Mouse (Mus musculus): ENCODE data around the gene Pten.

Gene Pten

DNA sequence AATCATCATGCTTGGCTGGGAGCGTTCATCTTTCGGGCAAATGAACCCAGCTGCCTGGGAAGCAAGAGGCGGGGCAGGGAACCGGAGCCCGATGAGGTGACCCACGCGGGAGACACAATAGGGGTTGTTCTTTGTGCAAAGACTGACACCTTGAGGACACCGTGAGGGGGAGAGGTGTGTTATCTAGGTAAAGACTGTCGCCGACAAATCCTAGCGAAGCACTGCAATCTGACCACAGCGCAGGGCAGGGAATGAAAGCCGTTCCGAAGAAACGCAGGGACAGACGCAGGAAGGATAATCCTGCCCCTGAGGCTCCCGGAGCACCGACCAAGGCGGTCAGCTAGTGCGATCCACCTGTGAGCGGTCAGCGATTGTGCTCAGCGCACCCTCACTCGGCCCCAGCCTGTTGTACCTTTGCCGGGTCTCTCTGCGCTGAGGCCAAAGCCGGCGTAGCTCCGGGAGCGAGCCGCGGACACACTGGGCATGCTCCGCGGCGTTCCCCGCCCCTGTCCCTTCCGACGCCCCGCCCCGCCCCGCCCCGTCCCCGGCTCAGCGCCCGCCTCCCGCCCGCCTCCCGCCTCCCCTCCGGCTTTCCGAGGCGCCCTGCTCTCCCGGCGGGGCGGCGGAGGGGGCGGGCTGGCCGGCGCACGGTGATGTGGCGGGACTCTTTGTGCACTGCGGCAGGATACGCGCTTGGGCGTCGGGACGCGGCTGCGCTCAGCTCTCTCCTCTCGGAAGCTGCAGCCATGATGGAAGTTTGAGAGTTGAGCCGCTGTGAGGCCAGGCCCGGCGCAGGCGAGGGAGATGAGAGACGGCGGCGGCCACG, at the start of gene Pten:
Pten (plus strand) TSS at position 598 of the 826 bp plus-strand sequence.
- peak; percentile 96 for DNase-seq (ENCODE audit: low read depth, low spot score)

DNA sequence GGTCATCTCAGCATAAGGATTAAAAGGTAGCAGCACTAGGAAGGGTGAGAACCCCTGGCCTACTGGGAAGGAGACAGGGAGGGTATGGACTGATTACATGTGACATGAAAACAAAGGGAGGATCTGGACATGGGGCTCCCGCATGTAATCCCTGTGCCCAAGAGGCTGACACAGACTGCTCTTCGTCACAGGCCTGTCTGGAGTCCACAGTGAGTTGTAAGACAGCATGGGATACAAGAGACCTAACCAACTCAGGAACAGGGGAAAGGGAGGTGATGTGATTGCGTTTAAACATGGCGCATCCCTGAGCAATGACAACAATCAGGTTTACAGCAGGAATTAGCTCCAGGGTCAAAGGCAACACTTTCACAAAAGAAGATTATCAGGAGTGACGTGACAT, 48.3 kb upstream of the Pten start:
- DNase-seq (ENCODE audit: low read depth, low spot score): no peak

DNA sequence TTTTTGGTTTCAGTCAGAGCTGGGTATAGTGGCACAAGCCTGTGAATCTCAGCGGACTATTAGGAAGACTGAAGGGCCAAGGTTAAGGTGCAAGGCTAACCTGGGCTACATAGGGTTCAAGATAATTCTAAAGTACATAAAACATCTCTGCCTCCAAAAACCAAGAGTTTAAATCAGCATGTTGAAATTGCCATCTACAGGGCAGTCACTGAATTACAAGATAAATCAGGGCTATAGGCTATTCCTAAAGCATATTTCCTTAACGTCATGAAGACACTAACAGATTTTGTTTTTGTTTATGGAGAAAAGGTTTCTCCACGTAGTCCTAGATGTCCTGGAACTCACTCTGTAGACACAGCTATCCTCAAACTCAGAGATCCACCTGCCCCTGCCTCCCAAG, 47.0 kb upstream of the Pten start:
- DNase-seq (ENCODE audit: low read depth, low spot score): peak; percentile 67

DNA sequence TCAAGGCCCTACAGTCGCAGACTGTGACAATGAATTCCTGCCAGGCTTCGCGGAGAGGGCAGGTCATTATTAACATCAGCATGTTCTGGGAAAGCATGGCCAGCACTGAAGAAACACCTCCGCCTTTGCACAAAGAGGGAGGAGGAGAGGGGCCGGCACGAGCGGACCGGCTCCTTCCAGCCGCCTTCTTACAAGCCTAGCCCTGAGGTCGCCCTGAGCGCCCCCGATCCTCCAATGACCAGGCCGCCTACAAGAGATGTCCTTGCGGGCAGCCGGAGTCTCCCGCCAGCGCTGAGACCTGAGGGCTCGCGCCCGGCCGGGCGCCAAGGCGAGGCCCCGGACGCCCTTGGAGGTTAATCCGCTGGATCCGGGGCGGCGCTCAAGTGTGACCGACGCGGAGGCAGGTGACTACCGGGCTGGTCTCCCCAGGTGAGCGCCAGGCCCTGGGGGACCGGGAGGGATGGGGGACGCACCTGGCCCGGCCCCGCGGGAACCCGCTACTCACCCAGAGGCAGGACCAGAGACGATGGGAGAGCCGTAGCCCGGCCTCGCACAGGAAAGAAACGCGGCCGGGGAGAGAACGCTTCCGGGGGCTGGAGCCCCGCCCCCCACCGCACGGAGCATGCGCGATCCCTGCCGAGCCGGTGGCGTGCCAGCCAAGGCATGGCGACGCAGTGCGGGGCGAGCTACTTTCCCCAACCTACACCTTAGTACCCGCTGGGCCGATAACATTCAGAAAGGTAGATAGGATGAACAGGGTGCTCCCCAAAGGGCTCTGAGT, 45.3 kb upstream of the Pten start:
- DNase-seq (ENCODE audit: low read depth, low spot score): peak; percentile 91

DNA sequence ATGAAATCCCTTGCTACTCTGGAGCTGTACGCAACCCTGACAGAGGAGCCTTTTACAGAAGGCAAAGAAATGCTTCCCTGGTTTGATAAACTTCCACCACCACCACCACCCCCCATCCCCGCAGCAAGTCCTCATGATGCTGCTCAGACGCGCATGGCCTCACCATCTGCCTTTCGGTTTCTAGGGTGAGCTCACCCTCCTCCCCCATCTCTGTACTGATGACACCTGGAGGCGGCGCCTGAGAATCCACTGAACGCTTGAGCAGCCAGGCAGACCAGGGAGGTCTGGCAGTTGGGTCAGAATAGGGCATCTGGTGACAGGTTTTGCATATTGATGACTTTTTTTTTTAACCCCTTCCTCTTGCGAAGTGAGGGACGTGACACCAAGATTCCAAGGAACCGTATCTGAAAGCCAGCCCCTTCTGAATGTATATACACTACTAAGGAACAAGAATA, 44.7 kb upstream of the Pten start:
- DNase-seq (ENCODE audit: low read depth, low spot score): peak; percentile 92

DNA sequence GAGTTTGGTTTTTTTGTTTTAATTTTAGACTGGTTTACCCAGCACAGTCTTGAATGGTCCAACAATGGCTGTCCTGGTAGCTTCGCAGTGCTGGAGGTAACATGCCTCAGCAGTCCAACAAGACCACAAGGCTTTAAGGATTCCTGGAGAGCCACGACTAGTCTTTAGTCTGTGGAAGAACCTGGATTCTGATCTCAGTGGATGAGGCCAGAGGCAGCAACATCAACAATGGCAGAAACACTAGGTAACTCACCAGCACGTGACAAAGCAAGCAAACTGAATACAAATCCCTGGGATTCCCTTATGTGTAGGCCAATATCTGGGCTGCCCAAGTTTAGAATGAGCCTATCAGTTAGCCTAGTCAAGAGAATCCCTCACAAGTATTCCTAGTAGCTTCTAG, 43.8 kb upstream of the Pten start:
- DNase-seq (ENCODE audit: low read depth, low spot score): no peak

DNA sequence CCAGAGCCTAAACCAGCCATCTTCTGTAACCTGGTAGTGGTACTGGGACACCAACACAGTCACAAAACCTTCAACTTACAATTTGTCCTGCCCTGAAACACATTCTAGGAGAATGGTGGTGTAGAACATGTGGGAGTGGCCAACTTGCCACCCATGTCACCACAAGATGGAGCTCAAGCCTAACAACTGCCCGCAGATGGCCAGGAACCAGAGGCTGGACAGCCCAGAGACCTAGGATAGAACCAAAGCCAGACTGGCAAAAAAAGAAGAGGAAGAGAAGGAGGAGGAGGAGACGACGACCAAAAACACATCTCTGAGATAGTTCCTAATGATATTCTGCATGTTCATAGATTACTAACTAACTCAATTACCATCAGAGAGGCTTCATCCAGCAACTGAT, 42.1 kb upstream of the Pten start:
- peak; percentile 65 for DNase-seq (ENCODE audit: low read depth, low spot score)

DNA sequence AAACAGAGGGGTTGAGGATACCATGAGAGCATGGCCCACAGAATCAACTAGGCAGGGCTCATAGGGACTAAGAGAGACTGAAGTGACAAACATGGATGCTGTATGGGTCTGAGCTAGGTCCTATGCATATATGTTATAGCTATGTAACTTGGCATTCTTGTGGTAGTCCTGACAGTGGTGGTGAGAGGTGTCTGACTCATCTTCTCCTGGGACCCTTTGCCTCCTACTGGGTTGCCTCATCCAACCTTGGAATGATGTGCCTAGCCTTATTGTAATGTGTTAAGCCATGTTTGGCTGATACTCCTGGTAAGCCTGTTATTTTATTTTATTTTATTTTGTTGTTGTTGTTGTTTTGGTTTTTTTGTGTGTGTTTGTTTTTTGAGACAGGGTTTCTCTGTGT, 41.6 kb upstream of the Pten start:
- DNase-seq (ENCODE audit: low read depth, low spot score): no peak

DNA sequence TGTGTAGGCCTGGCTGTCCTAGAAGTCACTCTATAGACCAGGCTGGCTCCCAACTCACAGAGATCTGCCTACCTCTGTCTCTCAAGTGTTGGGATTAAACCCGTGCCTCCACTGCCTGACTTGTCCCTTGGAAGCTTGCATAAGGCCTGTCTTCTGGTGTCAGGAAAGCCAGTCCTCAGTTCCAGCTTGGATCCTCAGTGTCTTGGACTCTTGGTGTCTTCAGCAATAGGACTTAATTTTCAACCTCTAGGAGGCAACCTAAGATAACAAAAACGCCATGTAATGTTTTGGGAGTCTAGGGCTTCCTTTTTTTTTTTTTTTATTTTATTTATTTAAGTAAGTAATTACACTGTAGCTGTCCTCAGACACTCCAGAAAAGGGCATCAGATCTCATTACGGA, 39.7 kb upstream of the Pten start:
- no peak for DNase-seq (ENCODE audit: low read depth, low spot score)

DNA sequence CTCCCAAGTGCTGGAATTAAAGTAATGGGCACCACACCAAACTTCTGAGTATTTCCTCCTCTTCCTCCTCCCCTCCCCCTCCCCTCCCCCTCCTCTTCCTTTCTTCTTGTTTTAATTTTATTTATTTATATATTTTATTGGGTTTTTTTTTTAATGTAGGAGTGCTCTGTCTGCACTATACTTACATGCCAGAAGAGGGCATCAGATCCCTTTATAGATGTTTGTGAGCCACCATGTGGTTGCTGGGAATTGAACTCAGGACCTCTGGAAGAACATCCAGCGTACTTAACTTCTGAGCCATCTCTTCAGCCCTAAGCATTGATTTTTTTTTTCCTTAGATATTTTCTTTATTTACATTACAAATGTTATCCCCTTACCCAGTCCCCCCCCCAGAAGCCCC, 37.0 kb upstream of the Pten start:
- no peak for DNase-seq (ENCODE audit: low read depth, low spot score)

DNA sequence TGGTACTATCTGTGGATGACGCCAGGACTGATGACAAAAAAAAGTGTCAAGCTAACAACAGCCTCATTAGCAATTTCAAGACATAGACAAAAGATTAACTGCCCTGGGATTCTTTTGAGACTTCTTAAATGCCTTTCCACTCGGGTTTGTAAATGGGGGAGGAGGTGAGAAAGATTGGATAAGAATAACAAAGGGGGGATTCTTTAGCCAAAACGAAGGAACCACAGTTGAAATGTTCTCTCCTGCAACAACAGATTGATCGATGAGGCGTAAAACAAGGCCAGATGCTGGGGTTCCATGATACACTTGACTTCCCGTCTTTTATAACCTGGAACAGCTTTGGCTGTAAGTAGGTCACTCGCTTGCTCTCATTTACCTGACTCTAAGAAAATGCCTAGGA, 33.5 kb upstream of the Pten start:
- DNase-seq (ENCODE audit: low read depth, low spot score): no peak

DNA sequence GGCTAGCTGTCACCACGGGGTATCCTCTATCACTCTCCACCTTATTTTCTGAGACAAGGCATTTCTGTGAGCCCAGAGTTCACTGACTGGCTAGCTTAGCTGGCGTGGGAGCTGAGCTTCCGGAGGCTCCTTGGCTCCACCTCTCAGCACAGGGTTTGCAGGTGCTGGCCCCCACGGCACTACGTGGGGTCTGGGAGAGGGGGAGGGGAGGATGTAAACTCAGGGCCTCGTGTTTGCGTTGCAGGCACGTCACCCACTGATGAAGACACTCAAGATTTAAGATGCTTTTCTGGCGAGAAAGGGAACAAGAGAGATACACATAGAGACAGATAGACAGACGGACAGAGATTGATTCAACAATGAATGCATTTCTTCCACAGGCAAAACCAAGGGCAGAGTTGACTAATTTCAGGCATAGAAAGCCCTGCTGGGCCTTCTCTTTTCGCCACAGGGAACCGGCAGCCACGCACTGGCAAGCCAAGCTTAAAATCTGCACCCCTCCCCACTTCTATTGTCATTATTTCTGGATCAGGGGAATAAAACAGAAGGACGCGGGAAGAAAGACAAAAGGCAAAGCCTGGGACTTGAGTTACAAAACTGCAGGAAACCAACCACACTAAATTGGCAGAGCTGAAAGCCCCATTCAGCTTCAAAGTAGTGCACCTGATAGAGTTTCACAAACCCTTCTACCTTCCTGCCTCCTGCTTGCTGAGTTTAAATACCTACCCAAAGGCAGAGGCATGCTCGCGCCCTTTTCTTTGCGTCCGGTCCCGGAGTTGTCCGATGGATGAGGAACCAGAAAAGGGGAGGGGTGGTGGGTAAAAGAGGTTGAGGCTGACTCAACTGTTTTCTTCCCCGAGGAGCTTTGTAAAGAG, 30.6 kb upstream of the Pten start:
- peak; percentile 27 for DNase-seq (ENCODE audit: low read depth, low spot score)

DNA sequence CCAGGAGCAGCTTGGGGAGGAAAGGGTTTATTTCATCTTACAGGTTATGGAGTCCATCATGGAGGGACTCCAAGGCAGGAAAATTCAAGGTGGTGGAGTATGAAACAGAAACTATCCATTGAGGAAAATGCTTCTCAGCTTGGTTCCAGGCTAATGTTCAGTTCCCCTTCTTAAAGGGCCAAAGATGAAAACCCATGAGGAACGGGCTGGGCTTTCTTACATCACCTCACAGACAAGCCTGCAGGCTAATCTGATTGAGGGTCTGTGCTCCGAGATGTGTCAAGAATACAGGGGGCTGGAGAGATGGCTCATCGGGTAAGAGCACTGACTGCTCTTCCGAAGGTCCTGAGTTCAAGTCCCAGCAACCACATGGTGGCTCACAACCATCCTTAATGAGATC, 27.5 kb upstream of the Pten start:
- no peak for DNase-seq (ENCODE audit: low read depth, low spot score)

DNA sequence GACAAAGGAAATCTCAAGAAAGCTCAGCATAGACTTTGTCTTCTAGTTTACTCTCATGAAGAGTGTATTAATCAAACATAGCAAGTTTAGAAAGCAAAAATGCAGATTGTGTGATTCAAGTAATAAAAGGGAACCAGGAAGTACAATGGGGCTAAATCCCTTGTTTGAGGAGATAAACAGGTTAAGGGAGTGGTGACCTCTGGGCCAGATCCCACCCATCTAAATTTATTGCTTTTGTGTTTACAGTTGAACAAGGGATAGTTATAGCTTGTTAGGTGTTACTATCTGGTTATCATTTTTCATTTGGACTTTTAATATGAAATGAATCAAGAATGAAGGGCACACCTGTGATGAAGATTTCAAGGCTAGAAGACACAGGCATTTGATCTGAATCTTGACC, 24.4 kb upstream of the Pten start:
- DNase-seq (ENCODE audit: low read depth, low spot score): no peak

DNA sequence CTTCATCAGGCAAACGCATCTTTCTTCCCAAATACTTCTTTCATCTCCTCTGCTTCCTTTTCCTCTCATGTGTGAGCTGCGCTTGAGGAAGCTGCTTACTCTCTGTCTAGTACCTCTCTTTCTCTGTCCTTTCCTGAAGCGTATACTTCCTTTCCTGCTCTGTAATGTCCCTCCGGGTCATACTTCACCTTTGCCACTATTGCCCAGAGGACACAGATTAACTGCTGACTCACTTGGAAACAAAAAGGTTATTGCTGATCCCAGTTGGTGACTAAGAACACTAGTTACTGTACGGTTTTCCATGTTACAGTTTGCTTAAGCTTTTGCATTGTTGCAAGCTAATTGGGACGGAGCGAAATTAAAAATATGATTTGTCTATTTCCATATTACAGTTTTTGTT, 19.5 kb upstream of the Pten start:
- DNase-seq (ENCODE audit: low read depth, low spot score): no peak

DNA sequence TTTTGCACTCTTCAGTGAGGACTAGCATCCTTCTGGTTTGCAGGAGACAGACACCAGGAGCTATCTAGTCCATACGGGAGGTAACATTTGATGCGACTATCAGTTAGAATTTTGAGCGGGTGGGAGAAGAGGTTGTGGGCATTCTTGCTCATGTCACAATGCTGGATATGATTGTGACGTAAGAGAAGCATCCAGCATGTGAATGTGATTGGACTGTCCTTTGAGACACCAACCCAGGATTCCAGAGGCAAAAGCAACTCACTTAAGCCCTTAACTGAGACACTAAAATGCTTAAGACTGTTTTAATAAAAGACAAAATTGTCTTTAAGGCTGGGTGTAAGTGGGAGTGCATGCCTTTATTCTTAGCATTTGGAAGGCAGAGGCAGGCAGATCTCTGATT, 17.6 kb upstream of the Pten start, which contains the start of gene Atad1:
Atad1 (minus strand) TSS at position 101 of the 400 bp plus-strand sequence.
- no peak for DNase-seq (ENCODE audit: low read depth, low spot score)

DNA sequence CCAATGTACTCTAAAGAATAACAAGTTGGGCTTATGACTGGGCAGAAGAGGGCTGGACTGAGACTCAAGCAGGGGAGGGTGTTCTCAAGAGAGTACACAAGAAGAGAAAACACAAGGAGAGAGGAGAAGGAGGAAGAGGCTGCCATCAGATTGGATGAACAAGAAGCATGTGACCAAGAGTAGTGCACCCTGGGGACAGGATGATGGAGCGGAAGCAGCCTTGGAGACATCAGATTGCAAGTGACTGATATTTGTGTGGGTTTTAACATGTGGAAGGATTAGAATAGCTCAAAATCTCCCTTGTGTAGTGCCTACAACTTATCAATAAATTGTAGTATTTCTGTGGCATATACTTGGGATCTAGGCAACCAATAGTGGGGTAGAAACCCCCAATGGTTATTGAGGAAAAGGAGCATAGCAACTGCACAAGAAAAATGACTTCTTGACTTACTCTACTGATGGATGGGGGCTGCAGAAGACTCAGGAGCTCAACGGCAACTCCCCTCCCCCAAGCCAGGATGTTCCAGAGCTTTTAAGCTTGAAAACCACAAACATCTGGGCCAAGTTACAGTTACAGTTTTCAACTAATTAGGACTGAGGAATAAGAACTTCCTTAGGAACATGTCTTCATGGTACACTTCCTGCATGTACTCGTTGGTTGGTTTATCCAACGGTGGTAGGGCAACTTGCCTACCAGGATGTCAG, 16.5 kb upstream of the Pten start:
- no peak for DNase-seq (ENCODE audit: low read depth, low spot score)

DNA sequence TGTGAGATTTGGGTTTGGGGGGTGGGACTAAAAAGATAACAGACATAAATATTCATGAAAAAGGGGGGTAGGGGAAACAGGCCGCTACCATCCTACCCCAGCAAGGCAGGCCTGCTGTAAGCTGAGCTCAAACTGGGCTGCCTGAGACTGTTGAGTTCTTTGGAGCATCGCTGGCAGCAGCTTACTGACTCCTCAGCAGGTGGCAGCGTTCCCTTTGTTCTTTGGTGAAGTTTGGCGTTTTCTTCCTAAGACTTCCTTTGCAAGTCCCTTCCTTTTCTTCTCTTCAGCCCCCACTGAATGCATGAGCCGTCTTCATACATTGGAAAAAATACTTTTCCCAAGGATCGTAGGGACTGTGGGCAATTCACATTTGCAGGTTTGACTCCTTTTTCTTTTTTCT, 7.9 kb upstream of the Pten start:
- DNase-seq (ENCODE audit: low read depth, low spot score): peak; percentile 36

DNA sequence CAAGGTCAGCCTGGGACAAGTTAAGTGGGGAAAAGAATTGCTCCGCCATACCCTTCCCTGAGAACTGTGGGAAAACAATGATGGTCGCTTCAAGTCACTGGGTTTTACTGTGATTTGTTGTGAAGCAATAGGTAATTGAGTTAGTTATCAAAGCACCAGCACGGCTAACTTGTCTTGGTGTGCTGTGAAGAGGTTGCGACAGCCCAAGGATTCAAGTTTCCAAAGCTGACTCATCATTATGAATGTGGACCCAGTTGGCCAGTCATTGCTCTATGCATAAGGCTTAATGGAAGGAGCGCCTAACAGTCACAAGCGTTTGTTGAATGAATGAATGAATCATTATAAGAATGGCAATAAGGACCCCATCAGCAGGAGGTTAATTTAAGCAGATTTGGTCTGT, 4.9 kb upstream of the Pten start:
- DNase-seq (ENCODE audit: low read depth, low spot score): no peak

DNA sequence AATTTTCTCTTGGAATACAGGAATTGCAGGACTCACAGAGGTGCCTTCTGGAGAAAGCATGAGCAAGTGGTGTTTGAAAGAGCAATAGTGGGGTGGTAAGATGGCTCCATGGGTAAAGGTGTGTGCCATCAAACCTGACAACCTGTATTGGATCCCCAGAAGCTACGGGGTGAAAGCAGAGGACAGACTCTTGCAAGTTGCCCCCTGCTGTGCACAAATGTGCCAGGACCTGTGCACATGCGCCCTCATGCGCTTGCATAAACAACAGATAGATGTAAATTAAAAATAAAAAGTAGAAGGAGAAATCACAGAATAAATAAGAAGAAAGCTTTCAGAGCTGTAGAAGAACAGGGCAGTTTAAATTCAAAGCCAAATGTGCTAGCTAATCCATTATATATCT, 3.9 kb upstream of the Pten start:
- DNase-seq (ENCODE audit: low read depth, low spot score): no peak
